Mouse (Mus musculus) G1E (cell line): ENCODE results near the gene Atp5g1.

ENCODE experiments used
- CTCF ChIP-seq: IDR thresholded peaks from 2 replicates; pipeline ENCODE4 v1.5.1; 2012; ENCODE audit warnings: low read depth, low read length, inconsistent platforms, mixed read lengths
- GATA1 ChIP-seq: IDR thresholded peaks from 2 replicates; pipeline ENCODE4 v1.6.1; 2012; ENCODE audit warnings: borderline replicate concordance, low read length, inconsistent platforms, mixed read lengths
- TAL1 ChIP-seq: conservative IDR thresholded peaks from 2 replicates; pipeline ENCODE4 v1.6.1; 2012; ENCODE audit warnings: low read depth, low read length, inconsistent platforms, mixed read lengths

DNA sequence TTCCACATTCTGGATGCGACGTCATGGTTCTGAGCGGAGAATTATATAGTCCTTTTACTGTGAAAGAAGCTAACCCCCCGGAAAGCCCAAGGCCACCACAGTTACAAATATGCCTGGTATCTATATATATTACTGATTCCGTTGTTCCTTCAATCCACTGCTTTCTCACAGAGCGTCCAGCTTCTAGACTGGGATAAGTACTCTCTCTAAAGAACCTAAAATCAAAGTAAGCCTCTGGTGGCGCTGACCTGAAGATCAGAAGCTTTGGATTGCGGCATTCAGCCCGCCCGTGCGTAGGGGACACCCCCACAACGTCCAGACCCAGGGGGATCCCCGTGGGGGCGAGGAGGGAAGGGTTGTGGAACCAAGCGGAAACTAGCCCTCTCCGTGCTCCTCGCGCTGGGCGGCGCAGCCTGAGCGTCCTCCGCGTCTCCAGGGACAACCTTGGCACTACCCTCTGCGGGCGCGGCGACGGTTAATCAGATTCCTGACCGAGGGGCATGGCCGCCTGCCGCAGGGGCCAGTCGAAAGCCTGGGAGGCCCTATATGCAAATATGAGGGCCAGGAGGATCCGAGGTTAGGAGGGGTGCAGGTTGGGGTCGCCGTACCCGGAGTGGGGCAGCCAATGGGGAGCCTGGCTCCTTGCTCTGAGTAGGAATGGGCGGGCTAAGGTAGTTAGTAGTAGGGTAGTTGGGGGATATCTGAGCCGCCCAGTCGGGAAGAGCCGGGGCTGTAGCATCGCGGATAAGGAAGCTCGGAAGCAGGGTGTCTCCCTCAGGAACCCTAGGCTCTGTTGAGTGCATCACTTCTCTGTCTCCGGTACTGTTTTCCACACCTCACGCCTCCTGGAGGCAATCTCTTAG lies 48.8 kb upstream of the Atp5g1 start:
- TF ChIP-seq CTCF = no peak
- no peak for TF ChIP-seq TAL1
- TF ChIP-seq GATA1 = no peak
